8 mouse cellular contexts compared by ENCODE assay signal in the genomic region with DNA sequence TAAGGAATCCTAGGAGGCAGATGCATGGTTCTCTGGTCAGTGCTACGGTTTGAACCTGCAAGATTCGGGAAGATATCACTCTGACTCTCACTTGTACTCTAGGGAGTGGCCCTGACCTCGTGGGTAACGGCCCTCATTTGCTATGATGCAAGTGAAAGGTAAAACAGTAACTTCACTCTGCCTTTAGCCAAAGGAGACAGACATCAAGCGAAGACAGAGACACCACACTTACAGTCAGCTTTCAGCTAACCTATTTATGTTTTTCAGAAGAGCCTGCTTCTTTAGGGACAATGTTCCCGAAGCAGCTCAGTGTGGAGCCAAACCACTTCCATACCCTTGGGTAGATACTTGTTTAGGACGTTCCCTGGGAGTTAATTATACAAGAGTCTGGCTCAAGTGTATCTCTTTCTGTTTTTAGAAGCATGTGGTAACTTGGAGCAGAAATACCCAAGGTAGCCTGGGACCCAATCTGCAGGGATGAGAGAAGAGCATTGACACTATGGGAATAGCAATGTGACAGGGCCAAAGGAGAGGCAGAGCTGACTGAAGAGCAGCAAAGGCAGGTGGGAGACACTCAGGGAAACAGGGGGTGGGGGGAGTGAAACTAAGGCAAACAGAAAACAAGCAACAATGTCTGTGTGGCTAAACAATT. TPM values are rescaled to one million over a fixed set of nuclear protein-coding genes. Genes with fewer than 3 reads are reported as not detected.
DNase-seq lines count a peak whose midpoint lies in the region; ATAC-seq and TF ChIP-seq lines count a peak whose summit lies in the region.
"Had no signal": no experiment of that assay in that cellular context is flagged by ENCODE, and none has a peak within 500 bp of the region (broad histone marks: within the 10 kb centered on the region; RNA-seq: fewer than 3 reads in every experiment).

No protein-coding gene starts in this region.

- peak overlapping the region; percentile 88 for H3K9ac ChIP-seq in heart, embryonic 12.5 days
- peak overlapping the region; percentile 83 for H3K9ac ChIP-seq in limb, embryonic 13.5 days
- H3K9ac ChIP-seq in stomach, embryonic 15.5 days = no peak overlapping the region; the same call in 1 of the 2 replicates

- intact Hi-C loops in gastrocnemius, postnatal 14 days (cut with DNase I; ENCODE audit: low total_unique reads) = no loop called here

- peak overlapping the region; percentile 82 for H3K4me3 ChIP-seq in E14TG2a.4 (replicated peaks; ENCODE audit: low read length)
- H3K4me3 ChIP-seq in heart, embryonic 12.5 days = 0 out of 2 replicates have a peak overlapping the region, but pooled peaks have one; percentile 12
- H3K4me3 ChIP-seq in limb, embryonic 13.5 days = peak overlapping the region; percentile 53
- peak overlapping the region; percentile 52; the same call in 1 of the 2 replicates for H3K4me3 ChIP-seq in stomach, embryonic 15.5 days (replicated peaks)

- H3K9me3 ChIP-seq in E14TG2a.4 (ENCODE audit: low read length) = no peaks in the 10 kb centered on the region
- H3K9me3 ChIP-seq in heart, embryonic 12.5 days (replicated peaks) = no peaks in the 10 kb centered on the region
- H3K9me3 ChIP-seq in limb, embryonic 13.5 days = no peaks in the 10 kb centered on the region
- no peaks in the 10 kb centered on the region for H3K9me3 ChIP-seq in stomach, embryonic 15.5 days

- H3K4me1 ChIP-seq in E14TG2a.4 (replicated peaks; ENCODE audit: low read depth, low read length) = peaks cover 50% of the 10 kb centered on the region
- peaks cover 19% of the 10 kb centered on the region for H3K4me1 ChIP-seq in heart, embryonic 12.5 days (replicated peaks)
- peaks cover 36% of the 10 kb centered on the region for H3K4me1 ChIP-seq in limb, embryonic 13.5 days
- H3K4me1 ChIP-seq in stomach, embryonic 15.5 days = peaks cover 17% of the 10 kb centered on the region; the same call in 1 of the 2 replicates

- H3K36me3 ChIP-seq in E14TG2a.4 (ENCODE audit: insufficient read depth, low read length) = peaks cover 6% of the 10 kb centered on the region; the same call in 1 of the 2 replicates
- no peaks in the 10 kb centered on the region for H3K36me3 ChIP-seq in heart, embryonic 12.5 days
- H3K36me3 ChIP-seq in limb, embryonic 13.5 days = no peaks in the 10 kb centered on the region
- H3K36me3 ChIP-seq in stomach, embryonic 15.5 days = no peaks in the 10 kb centered on the region

- H3K27ac ChIP-seq in heart, embryonic 12.5 days (ENCODE audit: poor library complexity, severe bottlenecking) = peak overlapping the region; percentile 96
- H3K27ac ChIP-seq in limb, embryonic 13.5 days = peak overlapping the region; percentile 99
- H3K27ac ChIP-seq in stomach, embryonic 15.5 days = peak overlapping the region; percentile 99

- DNase-seq in 416B (ENCODE audit: low read depth) = peak; percentile 55
- DNase-seq in gastrocnemius, postnatal 14 days = no peak
- no peak for DNase-seq in cerebellum, adult 18-20 months

- WGBS in heart, embryonic 12.5 days = 72% methylated on average over 7 of the region's 7 CpGs
- WGBS in limb, embryonic 13.5 days = 81% methylated on average over 7 of the region's 7 CpGs
- 73% methylated on average over 7 of the region's 7 CpGs for WGBS in stomach, embryonic 15.5 days

- H3K4me2 ChIP-seq in heart, embryonic 12.5 days = peak overlapping the region; percentile 43
- H3K4me2 ChIP-seq in limb, embryonic 13.5 days (replicated peaks) = peak overlapping the region; percentile 66
- H3K4me2 ChIP-seq in stomach, embryonic 15.5 days = peak overlapping the region; percentile 57

- no peak for ATAC-seq in heart, embryonic 12.5 days (ENCODE audit: insufficient number of reproducible peaks, low FRiP score)
- ATAC-seq in limb, embryonic 13.5 days (ENCODE audit: low FRiP score, low read depth) = no peak
- ATAC-seq in stomach, embryonic 15.5 days (ENCODE audit: insufficient read depth, low FRiP score, low read depth) = no peak

- no peak for TF ChIP-seq CTCF in E14TG2a.4 (conservative IDR thresholded peaks at IDR 0.05; ENCODE audit: low read length)

- H3K27me3 ChIP-seq in E14TG2a.4 (ENCODE audit: insufficient read depth, low read length) = no peaks in the 10 kb centered on the region
- H3K27me3 ChIP-seq in heart, embryonic 12.5 days (replicated peaks) = no peaks in the 10 kb centered on the region
- H3K27me3 ChIP-seq in limb, embryonic 13.5 days = no peaks in the 10 kb centered on the region
- H3K27me3 ChIP-seq in stomach, embryonic 15.5 days (replicated peaks) = no peaks in the 10 kb centered on the region

RNA-seq across cellular contexts. Expression of a gene that starts 1.2 kb away (rescaled TPM):
- polyA plus RNA-seq in heart, embryonic 12.5 days (2016; fragmentation: Nextera tagmentation; extraction: Ambion mirVana) = 6.2 and 12.7 TPM in 2 replicates
- 19.0 and 30.4 TPM in 2 replicates for polyA plus RNA-seq in limb, embryonic 13.5 days (2015; fragmentation: Nextera tagmentation; extraction: Ambion mirVana)
- 23.0 and 26.2 TPM in 2 replicates for polyA plus RNA-seq in stomach, embryonic 15.5 days (2015; fragmentation: Nextera tagmentation; extraction: Ambion mirVana)
- total RNA-seq in gastrocnemius, postnatal 14 days (2021) = 10 to 100 TPM in 1 of 2 experiments, 1 to 10 TPM in 1; 3.3 to 12.8 TPM

RNA-seq across cellular contexts. Expression of a gene that starts 2.4 kb away (rescaled TPM):
- 0.64 and 1.4 TPM in 2 replicates for polyA plus RNA-seq in heart, embryonic 12.5 days (2016; fragmentation: Nextera tagmentation; extraction: Ambion mirVana)
- 0.73 TPM in 1 of 2 replicates, not detected in the other for polyA plus RNA-seq in limb, embryonic 13.5 days (2015; fragmentation: Nextera tagmentation; extraction: Ambion mirVana)
- polyA plus RNA-seq in stomach, embryonic 15.5 days (2015; fragmentation: Nextera tagmentation; extraction: Ambion mirVana) = 1.9 and 2.5 TPM in 2 replicates
- not detected for total RNA-seq in gastrocnemius, postnatal 14 days (2021)
- total RNA-seq: heart, postnatal 36 days had no signal

RNA-seq across cellular contexts. Expression of a gene that starts 4.0 kb away (rescaled TPM):
- 38.3 and 41.2 TPM in 2 replicates for polyA plus RNA-seq in heart, embryonic 12.5 days (2016; fragmentation: Nextera tagmentation; extraction: Ambion mirVana)
- 46.2 and 48.0 TPM in 2 replicates for polyA plus RNA-seq in limb, embryonic 13.5 days (2015; fragmentation: Nextera tagmentation; extraction: Ambion mirVana)
- 50.4 and 70.5 TPM in 2 replicates for polyA plus RNA-seq in stomach, embryonic 15.5 days (2015; fragmentation: Nextera tagmentation; extraction: Ambion mirVana)
- 100 to 1,000 TPM; 353 to 418 TPM for total RNA-seq in gastrocnemius, postnatal 14 days (2021)

RNA-seq across cellular contexts. Expression of a gene that starts 5.1 kb away (rescaled TPM):
- polyA plus RNA-seq in heart, embryonic 12.5 days (2016; fragmentation: Nextera tagmentation; extraction: Ambion mirVana) = 2.5 and 3.7 TPM in 2 replicates
- polyA plus RNA-seq in limb, embryonic 13.5 days (2015; fragmentation: Nextera tagmentation; extraction: Ambion mirVana) = 8.8 and 10.5 TPM in 2 replicates
- polyA plus RNA-seq in stomach, embryonic 15.5 days (2015; fragmentation: Nextera tagmentation; extraction: Ambion mirVana) = 5.6 and 8.7 TPM in 2 replicates
- total RNA-seq in gastrocnemius, postnatal 14 days (2021) = 10 to 100 TPM; 30.3 to 31.5 TPM

RNA-seq across cellular contexts. Expression of a gene that starts 19.1 kb away (rescaled TPM):
- 3.2 and 3.7 TPM in 2 replicates for polyA plus RNA-seq in heart, embryonic 12.5 days (2016; fragmentation: Nextera tagmentation; extraction: Ambion mirVana)
- polyA plus RNA-seq in limb, embryonic 13.5 days (2015; fragmentation: Nextera tagmentation; extraction: Ambion mirVana) = 15.5 and 16.9 TPM in 2 replicates
- polyA plus RNA-seq in stomach, embryonic 15.5 days (2015; fragmentation: Nextera tagmentation; extraction: Ambion mirVana) = 9.7 and 18.1 TPM in 2 replicates
- 10 to 100 TPM; 20.5 to 21.2 TPM for total RNA-seq in gastrocnemius, postnatal 14 days (2021)

Comparison
In these comparisons a context has a peak if more than half of its experiments do, and no peak if none do; other contexts are left out.
1. H3K4me3 ChIP-seq: peak in every context shown above with its lines; median percentile 82 in E14TG2a.4; 53 in limb, embryonic 13.5 days; 52 in stomach, embryonic 15.5 days; 12 in heart, embryonic 12.5 days.